Mouse (Mus musculus) bone marrow macrophage, adult 2 months (primary cell): ENCODE results near the gene Edf1.

Experiments used
- CTCF ChIP-seq: IDR thresholded peaks from 2 replicates; pipeline ENCODE4 v1.5.1; 2012; ENCODE audit warnings: low read depth, mild to moderate bottlenecking, low read length, moderate library complexity
- POLR2A ChIP-seq: IDR thresholded peaks from 2 replicates; pipeline ENCODE4 v1.6.1; 2012; ENCODE audit warnings: mild to moderate bottlenecking, low read depth, low read length, borderline replicate concordance

DNA sequence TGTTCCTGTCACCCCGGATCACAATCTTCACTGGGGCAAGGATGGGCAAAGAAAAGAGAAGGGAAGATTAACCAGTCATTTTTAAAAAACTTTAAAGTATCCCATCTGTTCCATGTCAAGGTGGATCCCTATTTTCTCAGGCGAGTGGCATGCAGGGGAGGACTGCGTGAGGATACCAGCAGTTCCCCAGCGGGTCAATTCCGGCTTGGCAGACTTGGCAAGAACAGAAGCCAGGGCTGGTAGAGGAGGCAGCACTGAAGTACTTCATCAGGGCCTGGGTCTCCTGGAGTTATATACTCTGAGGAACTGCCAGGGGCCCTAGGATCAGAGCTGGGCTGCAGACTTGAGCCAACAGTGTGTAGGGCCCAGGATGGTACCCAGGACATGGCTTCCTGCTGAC lies 44.9 kb downstream of the Edf1 start:
- TF ChIP-seq CTCF, result no peak
- no peak for TF ChIP-seq POLR2A
